Mouse (Mus musculus): ENCODE results near the gene Pcsk6. TPM values are rescaled to one million over a fixed set of nuclear protein-coding genes. Genes with fewer than 3 reads are reported as not detected.

Gene Pcsk6
- total RNA-seq, 1 experiment = 62.6 TPM

- Histone ChIP-seq H3K4me3 (ENCODE audit: insufficient read depth in 1 of 2, low read depth in 1 of 2, low read length in 2 of 2, poor library complexity in 1 of 2, severe bottlenecking in 1 of 2) (no peak overlapping the region), H3K9ac (ENCODE audit: insufficient read depth, low read depth, low read length, poor library complexity, severe bottlenecking) (no peak overlapping the region), H3K27ac (ENCODE audit: insufficient read depth, low read depth, low read length, poor library complexity, severe bottlenecking) (no peak overlapping the region), H3K4me1 (ENCODE audit: control insufficient read depth in 2 of 2, insufficient read depth in 2 of 2, low read length in 2 of 2, poor library complexity in 1 of 2) (peaks cover 0 to 2% of the 10 kb centered on the region in 2 experiments; a peak in 1 of 4 replicates), H3K36me3 (ENCODE audit: control insufficient read depth, insufficient read depth, low read length, poor library complexity, severe bottlenecking) (peaks cover 3% of the 10 kb centered on the region; the same call in 1 of the 2 replicates), H3K9me3 (ENCODE audit: control insufficient read depth, insufficient read depth, low read depth, low read length) (no peaks in the 10 kb centered on the region)
- in situ Hi-C loops (cut with MboI; ENCODE audit: low sequenced_read_pairs in 2 of 2, unreplicated experiment in 2 of 2) = no loop called here
- DNase-seq (ENCODE audit: low read depth, low spot score) = no peak
- TF ChIP-seq ZC3H11A (IDR thresholded peaks at IDR 0.05; ENCODE audit: borderline replicate concordance, low read depth, low read length) = no peak
- no peak for TF ChIP-seq CHD2 (IDR thresholded peaks at IDR 0.05; ENCODE audit: low read depth, low read length)
- TF ChIP-seq MAFK (IDR thresholded peaks at IDR 0.05; ENCODE audit: insufficient read depth, low read depth, low read length) = no peak
- TF ChIP-seq HCFC1 (IDR thresholded peaks at IDR 0.05; ENCODE audit: borderline replicate concordance, insufficient read depth, low read length) = no peak
- TF ChIP-seq ZNF384 (IDR thresholded peaks at IDR 0.05; ENCODE audit: low read depth, low read length) = no peak
These were observed 97.8 kb downstream of the Pcsk6 start for GRCm38 (mm10) chr7:65959221-65959924.

GRCm38 (mm10) chr7:65962611-65963010 is 101.1 kb downstream of the Pcsk6 start:
- no peak overlapping the region for H3K27ac ChIP-seq (ENCODE audit: insufficient read depth, low read depth, low read length, poor library complexity, severe bottlenecking)
- no peak for DNase-seq (ENCODE audit: low read depth, low spot score)
- in situ Hi-C loops (cut with MboI; ENCODE audit: low sequenced_read_pairs in 2 of 2, unreplicated experiment in 2 of 2) = no loop called here
- H3K4me1 ChIP-seq (ENCODE audit: control insufficient read depth in 2 of 2, insufficient read depth in 2 of 2, low read length in 2 of 2, poor library complexity in 1 of 2) = no peaks in the 10 kb centered on the region
- peaks cover 3% of the 10 kb centered on the region; the same call in 1 of the 2 replicates for H3K36me3 ChIP-seq (ENCODE audit: control insufficient read depth, insufficient read depth, low read length, poor library complexity, severe bottlenecking)
- H3K9ac ChIP-seq (ENCODE audit: insufficient read depth, low read depth, low read length, poor library complexity, severe bottlenecking) = no peak overlapping the region
- H3K4me3 ChIP-seq (ENCODE audit: insufficient read depth in 1 of 2, low read depth in 1 of 2, low read length in 2 of 2, poor library complexity in 1 of 2, severe bottlenecking in 1 of 2) = no peak overlapping the region
- no peaks in the 10 kb centered on the region for H3K9me3 ChIP-seq (ENCODE audit: control insufficient read depth, insufficient read depth, low read depth, low read length)
- TF ChIP-seq ZC3H11A (IDR thresholded peaks at IDR 0.05; ENCODE audit: borderline replicate concordance, low read depth, low read length) (no peak), HCFC1 (IDR thresholded peaks at IDR 0.05; ENCODE audit: borderline replicate concordance, insufficient read depth, low read length) (no peak), ZNF384 (IDR thresholded peaks at IDR 0.05; ENCODE audit: low read depth, low read length) (no peak), MAFK (IDR thresholded peaks at IDR 0.05; ENCODE audit: insufficient read depth, low read depth, low read length) (no peak), CHD2 (IDR thresholded peaks at IDR 0.05; ENCODE audit: low read depth, low read length) (no peak)

DNA sequence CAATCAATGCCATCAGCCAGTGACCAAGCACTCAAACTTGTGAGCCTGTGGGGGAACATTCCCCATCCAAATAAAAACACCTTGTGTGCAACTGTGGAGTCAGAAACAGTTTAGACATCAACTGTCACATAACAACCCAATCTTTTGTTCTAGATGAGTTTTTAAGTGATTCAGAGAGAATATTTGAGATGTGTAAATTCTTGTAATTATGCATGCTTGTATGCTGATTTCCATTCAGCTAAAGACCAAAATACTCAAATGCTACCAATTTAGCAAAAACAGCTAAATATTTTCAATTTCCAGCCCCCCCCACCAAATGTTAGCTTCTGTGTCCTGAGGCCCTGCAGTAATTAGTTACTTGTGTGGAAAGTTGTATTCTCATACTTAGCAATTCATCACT is 102.9 kb downstream of the Pcsk6 start:
- Histone ChIP-seq H3K27ac (ENCODE audit: insufficient read depth, low read depth, low read length, poor library complexity, severe bottlenecking) (no peak overlapping the region), H3K4me1 (ENCODE audit: control insufficient read depth in 2 of 2, insufficient read depth in 2 of 2, low read length in 2 of 2, poor library complexity in 1 of 2) (no peaks in the 10 kb centered on the region), H3K9me3 (ENCODE audit: control insufficient read depth, insufficient read depth, low read depth, low read length) (no peaks in the 10 kb centered on the region), H3K9ac (ENCODE audit: insufficient read depth, low read depth, low read length, poor library complexity, severe bottlenecking) (no peak overlapping the region), H3K4me3 (ENCODE audit: insufficient read depth in 1 of 2, low read depth in 1 of 2, low read length in 2 of 2, poor library complexity in 1 of 2, severe bottlenecking in 1 of 2) (no peak overlapping the region), H3K36me3 (ENCODE audit: control insufficient read depth, insufficient read depth, low read length, poor library complexity, severe bottlenecking) (peaks cover 3% of the 10 kb centered on the region; the same call in 1 of the 2 replicates)
- TF ChIP-seq ZNF384 (IDR thresholded peaks at IDR 0.05; ENCODE audit: low read depth, low read length) = no peak
- TF ChIP-seq MAFK (IDR thresholded peaks at IDR 0.05; ENCODE audit: insufficient read depth, low read depth, low read length) = no peak
- TF ChIP-seq HCFC1 (IDR thresholded peaks at IDR 0.05; ENCODE audit: borderline replicate concordance, insufficient read depth, low read length) = no peak
- no peak for TF ChIP-seq ZC3H11A (IDR thresholded peaks at IDR 0.05; ENCODE audit: borderline replicate concordance, low read depth, low read length)
- no peak for TF ChIP-seq CHD2 (IDR thresholded peaks at IDR 0.05; ENCODE audit: low read depth, low read length)
- in situ Hi-C loops (cut with MboI; ENCODE audit: low sequenced_read_pairs in 2 of 2, unreplicated experiment in 2 of 2) = no loop called here
- DNase-seq (ENCODE audit: low read depth, low spot score) = no peak

GRCm38 (mm10) chr7:65971301-65971700 is 109.8 kb downstream of the Pcsk6 start:
- in situ Hi-C loops (cut with MboI; ENCODE audit: low sequenced_read_pairs in 2 of 2, unreplicated experiment in 2 of 2) = no loop called here
- no peaks in the 10 kb centered on the region for H3K4me1 ChIP-seq (ENCODE audit: control insufficient read depth in 2 of 2, insufficient read depth in 2 of 2, low read length in 2 of 2, poor library complexity in 1 of 2)
- H3K27ac ChIP-seq (ENCODE audit: insufficient read depth, low read depth, low read length, poor library complexity, severe bottlenecking) = no peak overlapping the region
- H3K36me3 ChIP-seq (ENCODE audit: control insufficient read depth, insufficient read depth, low read length, poor library complexity, severe bottlenecking) = no peaks in the 10 kb centered on the region
- H3K4me3 ChIP-seq (ENCODE audit: insufficient read depth in 1 of 2, low read depth in 1 of 2, low read length in 2 of 2, poor library complexity in 1 of 2, severe bottlenecking in 1 of 2) = no peak overlapping the region
- no peaks in the 10 kb centered on the region for H3K9me3 ChIP-seq (ENCODE audit: control insufficient read depth, insufficient read depth, low read depth, low read length)
- no peak overlapping the region for H3K9ac ChIP-seq (ENCODE audit: insufficient read depth, low read depth, low read length, poor library complexity, severe bottlenecking)
- DNase-seq (ENCODE audit: low read depth, low spot score) = no peak
- no peak for TF ChIP-seq ZNF384 (IDR thresholded peaks at IDR 0.05; ENCODE audit: low read depth, low read length)
- TF ChIP-seq CHD2 (IDR thresholded peaks at IDR 0.05; ENCODE audit: low read depth, low read length) = no peak
- no peak for TF ChIP-seq MAFK (IDR thresholded peaks at IDR 0.05; ENCODE audit: insufficient read depth, low read depth, low read length)
- no peak for TF ChIP-seq ZC3H11A (IDR thresholded peaks at IDR 0.05; ENCODE audit: borderline replicate concordance, low read depth, low read length)
- no peak for TF ChIP-seq HCFC1 (IDR thresholded peaks at IDR 0.05; ENCODE audit: borderline replicate concordance, insufficient read depth, low read length)

Measured in ES-E14 (cell line).